Mouse (Mus musculus): ENCODE measurements around the gene Olfr62. TPM values are rescaled to one million over a fixed set of nuclear protein-coding genes. Genes with fewer than 3 reads are reported as not detected.

Gene Olfr62
- polyA plus RNA-seq, 1 experiment from 2014 or later = not detected

- H3K4me1 ChIP-seq (ENCODE audit: control insufficient read depth, insufficient read depth, low read length) = peaks cover 2% of the 10 kb centered on the region; the same call in 1 of the 2 replicates
- no peak for ATAC-seq
- no peak overlapping the region for H3K27ac ChIP-seq (ENCODE audit: low read length)
- no peaks in the 10 kb centered on the region for H3K27me3 ChIP-seq (replicated peaks; ENCODE audit: control insufficient read depth, insufficient read depth, low read length)
- no peaks in the 10 kb centered on the region for H3K36me3 ChIP-seq (ENCODE audit: control insufficient read depth, insufficient read depth, low read length)
- no peak overlapping the region for H3K9ac ChIP-seq (ENCODE audit: low read depth, low read length)
- no peak overlapping the region for H3K4me2 ChIP-seq (ENCODE audit: low read depth, low read length)
- no peak overlapping the region for H3K4me3 ChIP-seq (ENCODE audit: low read length)
- no peaks in the 10 kb centered on the region for H3K9me3 ChIP-seq (ENCODE audit: control insufficient read depth, low read length)
- 9% methylated on average over 2 of the region's 2 CpGs for WGBS
Measured at GRCm38 (mm10) chr4:118645234-118645633, 13.5 kb upstream of the Olfr62 start.

GRCm38 (mm10) chr4:118687086-118687485 is 28.3 kb downstream of the Olfr62 start:
- ATAC-seq = peak; percentile 38; the same call in 1 of the 2 replicates
- H3K9ac ChIP-seq (ENCODE audit: low read depth, low read length) = no peak overlapping the region
- 19% methylated on average over 2 of the region's 2 CpGs for WGBS

GRCm38 (mm10) chr4:118692412-118692973 is 33.7 kb downstream of the Olfr62 start, which contains the start of gene Olfr1342:
Gene Olfr1342, minus strand, starts transcription at chr4:118692756.
- no peak within 1 kb of the TSS for H3K4me2 ChIP-seq (ENCODE audit: low read depth, low read length)
- no peak within 1 kb of the TSS for H3K27ac ChIP-seq (ENCODE audit: low read length)
- H3K4me1 ChIP-seq (ENCODE audit: control insufficient read depth, insufficient read depth, low read length) = no peaks in the 10 kb centered on the region
- 58% methylated on average over 12 of the region's 12 CpGs for WGBS
- no peaks in the 10 kb centered on the region for H3K9me3 ChIP-seq (ENCODE audit: control insufficient read depth, low read length)
- ATAC-seq = no peak
- H3K9ac ChIP-seq (ENCODE audit: low read depth, low read length) = no peak within 1 kb of the TSS
- H3K36me3 ChIP-seq (ENCODE audit: control insufficient read depth, insufficient read depth, low read length) = no peaks in the 10 kb centered on the region
- H3K4me3 ChIP-seq (ENCODE audit: low read length) = no peak within 1 kb of the TSS
- H3K27me3 ChIP-seq (replicated peaks; ENCODE audit: control insufficient read depth, insufficient read depth, low read length) = no peaks in the 10 kb centered on the region

More at GRCm38 (mm10) chr4:118687086-118687485, 28.3 kb downstream of the Olfr62 start:
- H3K4me3 ChIP-seq (ENCODE audit: low read length) = no peak overlapping the region
- no peak overlapping the region for H3K4me2 ChIP-seq (ENCODE audit: low read depth, low read length)
- H3K27me3 ChIP-seq (replicated peaks; ENCODE audit: control insufficient read depth, insufficient read depth, low read length) = no peaks in the 10 kb centered on the region
- H3K36me3 ChIP-seq (ENCODE audit: control insufficient read depth, insufficient read depth, low read length) = no peaks in the 10 kb centered on the region
- no peaks in the 10 kb centered on the region for H3K9me3 ChIP-seq (ENCODE audit: control insufficient read depth, low read length)
- H3K27ac ChIP-seq (ENCODE audit: low read length) = no peak overlapping the region
- no peaks in the 10 kb centered on the region for H3K4me1 ChIP-seq (ENCODE audit: control insufficient read depth, insufficient read depth, low read length)

GRCm38 (mm10) chr4:118693812-118694211 is 35.1 kb downstream of the Olfr62 start:
- H3K9ac ChIP-seq (ENCODE audit: low read depth, low read length) = no peak overlapping the region
- 44% methylated on average over 2 of the region's 2 CpGs for WGBS
- H3K9me3 ChIP-seq (ENCODE audit: control insufficient read depth, low read length) = no peaks in the 10 kb centered on the region
- no peak for ATAC-seq
- no peak overlapping the region for H3K4me2 ChIP-seq (ENCODE audit: low read depth, low read length)
- no peaks in the 10 kb centered on the region for H3K36me3 ChIP-seq (ENCODE audit: control insufficient read depth, insufficient read depth, low read length)
- H3K27ac ChIP-seq (ENCODE audit: low read length) = no peak overlapping the region
- no peaks in the 10 kb centered on the region for H3K4me1 ChIP-seq (ENCODE audit: control insufficient read depth, insufficient read depth, low read length)
- H3K27me3 ChIP-seq (replicated peaks; ENCODE audit: control insufficient read depth, insufficient read depth, low read length) = no peaks in the 10 kb centered on the region
- H3K4me3 ChIP-seq (ENCODE audit: low read length) = no peak overlapping the region

GRCm38 (mm10) chr4:118703223-118703622 is 44.5 kb downstream of the Olfr62 start, which contains the start of gene Olfr1341:
Gene Olfr1341, plus strand, starts transcription at chr4:118703523.
- H3K36me3 ChIP-seq (ENCODE audit: control insufficient read depth, insufficient read depth, low read length) = no peaks in the 10 kb centered on the region
- H3K4me1 ChIP-seq (ENCODE audit: control insufficient read depth, insufficient read depth, low read length) = no peaks in the 10 kb centered on the region
- no peak within 1 kb of the TSS for H3K9ac ChIP-seq (ENCODE audit: low read depth, low read length)
- H3K27me3 ChIP-seq (replicated peaks; ENCODE audit: control insufficient read depth, insufficient read depth, low read length) = no peaks in the 10 kb centered on the region
- H3K9me3 ChIP-seq (ENCODE audit: control insufficient read depth, low read length) = no peaks in the 10 kb centered on the region
- H3K27ac ChIP-seq (ENCODE audit: low read length) = no peak within 1 kb of the TSS
- no peak for ATAC-seq
- H3K4me3 ChIP-seq (ENCODE audit: low read length) = no peak within 1 kb of the TSS
- WGBS = 84% methylated on average over 3 of the region's 3 CpGs
- no peak within 1 kb of the TSS for H3K4me2 ChIP-seq (ENCODE audit: low read depth, low read length)

GRCm38 (mm10) chr4:118708086-118708485 is 49.3 kb downstream of the Olfr62 start:
- Histone ChIP-seq H3K27me3 (replicated peaks; ENCODE audit: control insufficient read depth, insufficient read depth, low read length) (no peaks in the 10 kb centered on the region), H3K9ac (ENCODE audit: low read depth, low read length) (no peak overlapping the region), H3K4me1 (ENCODE audit: control insufficient read depth, insufficient read depth, low read length) (no peaks in the 10 kb centered on the region), H3K9me3 (ENCODE audit: control insufficient read depth, low read length) (no peaks in the 10 kb centered on the region), H3K36me3 (ENCODE audit: control insufficient read depth, insufficient read depth, low read length) (no peaks in the 10 kb centered on the region), H3K4me2 (ENCODE audit: low read depth, low read length) (no peak overlapping the region), H3K27ac (ENCODE audit: low read length) (no peak overlapping the region), H3K4me3 (ENCODE audit: low read length) (no peak overlapping the region)
- ATAC-seq = no peak
- 82% methylated on average over 5 of the region's 5 CpGs for WGBS

GRCm38 (mm10) chr4:118711656-118712055 is 52.9 kb downstream of the Olfr62 start:
- Histone ChIP-seq H3K4me2 (ENCODE audit: low read depth, low read length) (no peak overlapping the region), H3K36me3 (ENCODE audit: control insufficient read depth, insufficient read depth, low read length) (no peaks in the 10 kb centered on the region), H3K27me3 (replicated peaks; ENCODE audit: control insufficient read depth, insufficient read depth, low read length) (no peaks in the 10 kb centered on the region), H3K4me3 (ENCODE audit: low read length) (no peak overlapping the region), H3K9ac (ENCODE audit: low read depth, low read length) (no peak overlapping the region), H3K27ac (ENCODE audit: low read length) (no peak overlapping the region), H3K9me3 (ENCODE audit: control insufficient read depth, low read length) (no peaks in the 10 kb centered on the region), H3K4me1 (ENCODE audit: control insufficient read depth, insufficient read depth, low read length) (no peaks in the 10 kb centered on the region)
- ATAC-seq = no peak
- WGBS = 54% methylated on average over 1 of the region's 1 CpGs

Other genes starting within 250 kb of the Olfr62 start
- gene Szt2, start 249.7 kb upstream of the Olfr62 start, polyA plus RNA-seq (2015; fragmentation: Nextera tagmentation; extraction: Ambion mirVana) = 4.5 and 4.7 TPM in 2 replicates
- gene Med8, start 249.6 kb upstream of the Olfr62 start, polyA plus RNA-seq (2015; fragmentation: Nextera tagmentation; extraction: Ambion mirVana) = 96.6 and 107 TPM in 2 replicates
- 253 and 273 TPM in 2 replicates for gene Elovl1, start 230.9 kb upstream of the Olfr62 start, polyA plus RNA-seq (2015; fragmentation: Nextera tagmentation; extraction: Ambion mirVana)
- gene Cdc20, start 221.6 kb upstream of the Olfr62 start, polyA plus RNA-seq (2015; fragmentation: Nextera tagmentation; extraction: Ambion mirVana) = 201 and 226 TPM in 2 replicates
- gene Mpl, start 201.4 kb upstream of the Olfr62 start, polyA plus RNA-seq (2015; fragmentation: Nextera tagmentation; extraction: Ambion mirVana) = 0.11 and 0.32 TPM in 2 replicates
- gene Tie1, start 168.9 kb upstream of the Olfr62 start, polyA plus RNA-seq (2015; fragmentation: Nextera tagmentation; extraction: Ambion mirVana) = 21.3 and 21.8 TPM in 2 replicates
- gene 2610528J11Rik, start 132.0 kb upstream of the Olfr62 start, polyA plus RNA-seq (2015; fragmentation: Nextera tagmentation; extraction: Ambion mirVana) = 104 and 121 TPM in 2 replicates
- 20.0 and 20.1 TPM in 2 replicates for gene Tmem125, start 114.9 kb upstream of the Olfr62 start, polyA plus RNA-seq (2015; fragmentation: Nextera tagmentation; extraction: Ambion mirVana)
- gene Cfap57, start 38.2 kb upstream of the Olfr62 start, polyA plus RNA-seq (2015; fragmentation: Nextera tagmentation; extraction: Ambion mirVana) = 0.97 and 1.0 TPM in 2 replicates
- gene Ebna1bp2, start 38.2 kb upstream of the Olfr62 start, polyA plus RNA-seq (2015; fragmentation: Nextera tagmentation; extraction: Ambion mirVana) = 105 and 118 TPM in 2 replicates
- not detected in 2 replicates for gene Olfr1342, start 33.8 kb downstream of the Olfr62 start, polyA plus RNA-seq (2015; fragmentation: Nextera tagmentation; extraction: Ambion mirVana)
- not detected in 2 replicates for gene Olfr1341, start 44.6 kb downstream of the Olfr62 start, polyA plus RNA-seq (2015; fragmentation: Nextera tagmentation; extraction: Ambion mirVana)
- not detected in 2 replicates for gene Olfr1340, start 61.2 kb downstream of the Olfr62 start, polyA plus RNA-seq (2015; fragmentation: Nextera tagmentation; extraction: Ambion mirVana)
- not detected in 2 replicates for gene Olfr1339, start 73.2 kb downstream of the Olfr62 start, polyA plus RNA-seq (2015; fragmentation: Nextera tagmentation; extraction: Ambion mirVana)
- gene Olfr1338, start 99.8 kb downstream of the Olfr62 start, polyA plus RNA-seq (2015; fragmentation: Nextera tagmentation; extraction: Ambion mirVana) = not detected in 2 replicates
- gene Olfr1337, start 123.6 kb downstream of the Olfr62 start, polyA plus RNA-seq (2015; fragmentation: Nextera tagmentation; extraction: Ambion mirVana) = not detected in 2 replicates
- gene Olfr1335, start 151.0 kb downstream of the Olfr62 start, polyA plus RNA-seq (2015; fragmentation: Nextera tagmentation; extraction: Ambion mirVana) = not detected in 2 replicates
- gene Olfr1333, start 177.3 kb downstream of the Olfr62 start, polyA plus RNA-seq (2015; fragmentation: Nextera tagmentation; extraction: Ambion mirVana) = not detected in 2 replicates
- not detected in 2 replicates for gene Olfr1331, start 205.7 kb downstream of the Olfr62 start, polyA plus RNA-seq (2015; fragmentation: Nextera tagmentation; extraction: Ambion mirVana)
- gene Olfr1330, start 229.6 kb downstream of the Olfr62 start, polyA plus RNA-seq (2015; fragmentation: Nextera tagmentation; extraction: Ambion mirVana) = 0.05 TPM in 1 of 2 replicates, not detected in the other

Measured in intestine, embryonic 16.5 days (tissue).